Mouse (Mus musculus) Muller cell, postnatal 12 days (primary cell): ENCODE results near the gene Dbf4.

ENCODE experiments used
- DNase-seq: peaks from one replicate; pipeline ENCODE4 v3.0.0-alpha.2; 2015; ENCODE audit errors: inconsistent ontology term

Gene Dbf4

DNA sequence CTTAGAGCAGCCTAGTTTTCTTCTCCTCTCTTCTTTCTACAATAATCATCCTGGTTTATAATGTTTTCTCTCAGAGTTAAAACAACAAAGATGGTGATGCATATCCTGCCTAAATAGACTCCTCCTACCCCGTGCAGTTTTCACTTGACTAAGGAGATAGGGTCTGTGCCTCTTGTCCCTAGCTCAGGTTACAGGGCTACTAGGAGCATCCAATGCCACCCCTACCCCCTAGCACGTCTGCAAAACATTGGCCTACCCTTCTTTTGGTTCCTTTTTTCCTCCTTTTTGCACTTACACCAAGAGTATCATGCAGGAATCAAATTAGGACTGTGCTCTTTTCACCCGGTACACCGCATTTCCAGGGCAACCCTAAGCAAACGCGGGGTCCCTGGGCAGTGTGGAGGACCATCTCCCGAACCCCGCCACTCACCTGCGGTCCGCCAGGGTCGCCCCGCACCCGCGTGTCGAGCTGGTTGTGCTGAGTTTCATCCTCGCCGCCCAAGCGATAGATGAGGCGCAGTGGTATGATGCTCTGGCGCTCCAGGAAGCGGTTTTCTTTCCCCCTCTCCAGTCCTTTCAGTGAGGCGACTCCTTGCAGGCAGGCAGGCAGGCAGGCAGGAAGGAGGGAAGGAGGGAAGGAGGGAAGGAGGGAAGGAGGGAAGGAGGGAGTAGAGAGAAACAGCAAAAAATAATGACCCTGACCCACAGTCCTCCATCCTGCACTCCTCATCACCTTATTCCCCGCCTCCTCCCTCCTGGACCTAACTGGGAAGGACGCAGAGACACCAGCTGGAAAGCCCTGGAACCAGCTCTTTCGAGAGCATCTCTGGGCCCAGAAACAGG lies 55.5 kb downstream of the Dbf4 start:
- peak; percentile 44 for DNase-seq

DNA sequence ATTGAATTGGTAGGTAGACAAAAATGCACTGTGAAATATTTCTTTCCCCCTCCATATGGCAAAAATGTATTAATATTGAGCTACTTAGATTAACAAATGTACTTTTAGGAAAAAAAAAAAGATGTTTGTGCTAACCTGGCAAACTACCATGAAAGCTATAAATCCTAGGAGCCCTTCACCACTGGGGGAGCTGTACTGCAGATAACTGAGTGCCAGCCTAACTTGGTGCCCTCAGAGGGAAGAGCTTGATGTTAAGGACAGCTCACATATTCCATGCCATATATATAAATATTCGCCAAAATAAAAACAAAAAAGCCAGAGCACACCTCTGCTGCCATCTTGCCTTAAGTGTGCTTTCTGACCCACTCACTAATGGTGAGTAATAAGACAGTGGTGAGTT lies 60.2 kb downstream of the Dbf4 start:
- DNase-seq = no peak

DNA sequence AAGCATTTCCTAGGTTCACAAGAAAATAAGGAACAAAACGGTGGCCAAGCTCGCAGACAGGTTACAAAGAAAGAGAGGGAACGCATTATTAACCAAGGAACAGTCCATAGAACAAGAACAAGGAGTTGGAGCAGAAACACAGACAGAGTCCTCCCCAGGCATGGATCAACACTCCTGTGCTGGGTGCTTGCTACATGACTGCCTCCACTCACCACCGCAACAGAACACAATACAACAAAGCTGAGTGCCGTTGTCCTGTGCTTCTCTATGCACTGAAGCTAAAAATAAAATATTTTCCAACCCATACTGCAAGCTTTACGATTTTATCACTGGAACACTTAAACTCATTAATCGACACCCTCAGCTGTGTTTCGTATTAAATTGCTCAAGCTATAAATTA lies 64.8 kb downstream of the Dbf4 start:
- DNase-seq = no peak

- DNase-seq = peak; percentile 26
These were observed 65.4 kb downstream of the Dbf4 start for GRCm38 (mm10) chr5:8356885-8357651.

GRCm38 (mm10) chr5:8356326-8356725 lies 66.2 kb downstream of the Dbf4 start:
- peak; percentile 86 for DNase-seq

- DNase-seq = no peak
These were observed 73.0 kb downstream of the Dbf4 start for GRCm38 (mm10) chr5:8349557-8349956.
